In genomic region chr9:7762741-7763140, GRCm38 (mm10) we compare ENCODE assay signal across 17 mouse cellular contexts. TPM values are rescaled to one million over a fixed set of nuclear protein-coding genes. Genes with fewer than 3 reads are reported as not detected.
DNase-seq lines count a peak whose midpoint lies in the region; ATAC-seq and TF ChIP-seq lines count a peak whose summit lies in the region.
"Had no signal": no experiment of that assay in that cellular context is flagged by ENCODE, and none has a peak within 500 bp of the region (broad histone marks: within the 10 kb centered on the region; RNA-seq: fewer than 3 reads in every experiment).

No protein-coding gene starts in this region.

- 68% methylated on average over 3 of the region's 3 CpGs for WGBS in embryonic facial prominence, embryonic 15.5 days
- 74% methylated on average over 3 of the region's 3 CpGs for WGBS in embryonic facial prominence, embryonic 10.5 days
- 86% methylated on average over 3 of the region's 3 CpGs for WGBS in heart, postnatal 0 days
- 78% methylated on average over 3 of the region's 3 CpGs for WGBS in midbrain, embryonic 11.5 days

- no peaks in the 10 kb centered on the region for H3K9me3 ChIP-seq in embryonic facial prominence, embryonic 15.5 days (replicated peaks)
- peaks cover 5% of the 10 kb centered on the region for H3K9me3 ChIP-seq in embryonic facial prominence, embryonic 10.5 days
- no peaks in the 10 kb centered on the region for H3K9me3 ChIP-seq in heart, postnatal 0 days (replicated peaks; ENCODE audit: control insufficient read depth, low read length)
- peaks cover 2% of the 10 kb centered on the region; the same call in 1 of the 2 replicates for H3K9me3 ChIP-seq in midbrain, embryonic 11.5 days (ENCODE audit: control insufficient read depth, low read length)
- H3K9me3 ChIP-seq: forebrain, embryonic 12.5 days; liver, embryonic 13.5 days had no signal

- TF ChIP-seq EP300 in heart, postnatal 0 days (IDR thresholded peaks at IDR 0.05; ENCODE audit: low read depth): no peak

- peak overlapping the region; percentile 77; the same call in 1 of the 2 replicates for H3K4me2 ChIP-seq in embryonic facial prominence, embryonic 15.5 days (replicated peaks)
- H3K4me2 ChIP-seq in heart, postnatal 0 days (ENCODE audit: low read depth, low read length): no peak overlapping the region
- H3K4me2 ChIP-seq in midbrain, embryonic 11.5 days: no peak overlapping the region

- TF ChIP-seq CTCF in heart, postnatal 0 days (IDR thresholded peaks at IDR 0.05; ENCODE audit: low read depth): no peak
- no peak for TF ChIP-seq CTCF in testis, adult 2 months (IDR thresholded peaks at IDR 0.05; ENCODE audit: control insufficient read depth, insufficient read depth, insufficient replicate concordance, low read depth, low read length)

- 0 out of 2 replicates have a peak overlapping the region, but pooled peaks have one; percentile 4 for H3K27ac ChIP-seq in embryonic facial prominence, embryonic 15.5 days (replicated peaks)
- H3K27ac ChIP-seq in embryonic facial prominence, embryonic 10.5 days (replicated peaks): no peak overlapping the region
- peak overlapping the region; percentile 79 for H3K27ac ChIP-seq in heart, postnatal 0 days (ENCODE audit: low read depth)
- H3K27ac ChIP-seq in testis, adult 2 months (ENCODE audit: control insufficient read depth, insufficient read depth, low read depth, low read length): no peak overlapping the region
- no peak overlapping the region for H3K27ac ChIP-seq in midbrain, embryonic 11.5 days (ENCODE audit: low read depth, low read length)
- H3K27ac ChIP-seq: forebrain, embryonic 12.5 days; hindbrain, embryonic 12.5 days had no signal

- 0 out of 2 replicates have a peak, but pooled peaks cover 2% of the 10 kb centered on the region for H3K27me3 ChIP-seq in embryonic facial prominence, embryonic 15.5 days
- H3K27me3 ChIP-seq in embryonic facial prominence, embryonic 10.5 days (replicated peaks; ENCODE audit: low read depth, poor library complexity, severe bottlenecking): peaks cover 27% of the 10 kb centered on the region
- no peaks in the 10 kb centered on the region for H3K27me3 ChIP-seq in heart, postnatal 0 days (ENCODE audit: control insufficient read depth, insufficient read depth, low read length)
- no peaks in the 10 kb centered on the region for H3K27me3 ChIP-seq in testis, adult 2 months (ENCODE audit: control insufficient read depth, insufficient read depth, low read length)
- peaks cover 9% of the 10 kb centered on the region for H3K27me3 ChIP-seq in midbrain, embryonic 11.5 days (ENCODE audit: control insufficient read depth, insufficient read depth, low read length)
- H3K27me3 ChIP-seq: liver, embryonic 13.5 days had no signal

- DNase-seq in embryonic facial prominence, embryonic 10.5 days (ENCODE audit: low spot score): no peak
- DNase-seq in heart, postnatal 0 days (ENCODE audit: low spot score): no peak
- DNase-seq in heart, postnatal 36 days: no peak
- DNase-seq in testis, postnatal 14 days (ENCODE audit: low spot score): no peak
- no peak for DNase-seq in midbrain, embryonic 11.5 days (ENCODE audit: low spot score, missing footprints)
- DNase-seq: adrenal gland, postnatal 14 days; gastrocnemius, postnatal 10 days; kidney, adult 2 months; kidney, postnatal 10 days; liver, embryonic 13.5 days; retina, postnatal 1 day; right cerebral cortex, postnatal 4 days; thymus, postnatal 25 days had no signal

- intact Hi-C loops in heart, postnatal 36 days (cut with DNase I): loop anchor here (5.0 kb wide), 2 partner anchors 45 to 240 kb away; partner anchors contain the start of gene Yap1

- no peak for TF ChIP-seq POLR2A in testis, adult 2 months (IDR thresholded peaks at IDR 0.05; ENCODE audit: control insufficient read depth, low read depth, low read length)

- no peak overlapping the region for H3K4me3 ChIP-seq in embryonic facial prominence, embryonic 15.5 days (replicated peaks)
- no peak overlapping the region for H3K4me3 ChIP-seq in embryonic facial prominence, embryonic 10.5 days
- no peak overlapping the region for H3K4me3 ChIP-seq in heart, postnatal 0 days (ENCODE audit: low read depth, low read length)
- peak overlapping the region; percentile 70 for H3K4me3 ChIP-seq in testis, adult 2 months (ENCODE audit: control insufficient read depth, low read depth, low read length)
- no peak overlapping the region for H3K4me3 ChIP-seq in midbrain, embryonic 11.5 days (ENCODE audit: low read depth, low read length)

- no peak for ATAC-seq in embryonic facial prominence, embryonic 15.5 days (ENCODE audit: insufficient number of reproducible peaks, low FRiP score, low TSS enrichment, low read depth)
- ATAC-seq in heart, postnatal 0 days (ENCODE audit: insufficient read depth, low read depth): no peak
- ATAC-seq in midbrain, embryonic 11.5 days (ENCODE audit: low FRiP score): no peak

- H3K9ac ChIP-seq in embryonic facial prominence, embryonic 15.5 days: no peak overlapping the region
- H3K9ac ChIP-seq in heart, postnatal 0 days (replicated peaks; ENCODE audit: low read depth, low read length): no peak overlapping the region
- no peak overlapping the region for H3K9ac ChIP-seq in midbrain, embryonic 11.5 days (ENCODE audit: low read length)
- H3K9ac ChIP-seq: forebrain, embryonic 12.5 days; hindbrain, embryonic 12.5 days had no signal

- peaks cover 5% of the 10 kb centered on the region; the same call in 1 of the 2 replicates for H3K4me1 ChIP-seq in embryonic facial prominence, embryonic 15.5 days
- peaks cover 30% of the 10 kb centered on the region for H3K4me1 ChIP-seq in embryonic facial prominence, embryonic 10.5 days
- peaks cover 26% of the 10 kb centered on the region for H3K4me1 ChIP-seq in heart, postnatal 0 days (ENCODE audit: control insufficient read depth, insufficient read depth)
- H3K4me1 ChIP-seq in testis, adult 2 months (ENCODE audit: control insufficient read depth, insufficient read depth, low read length): peaks cover 7% of the 10 kb centered on the region
- H3K4me1 ChIP-seq in midbrain, embryonic 11.5 days (ENCODE audit: control insufficient read depth, insufficient read depth, low read length): peaks cover 27% of the 10 kb centered on the region

- H3K36me3 ChIP-seq in embryonic facial prominence, embryonic 15.5 days: no peaks in the 10 kb centered on the region
- no peaks in the 10 kb centered on the region for H3K36me3 ChIP-seq in embryonic facial prominence, embryonic 10.5 days (replicated peaks)
- H3K36me3 ChIP-seq in heart, postnatal 0 days (replicated peaks; ENCODE audit: control insufficient read depth, insufficient read depth, low read length): no peaks in the 10 kb centered on the region
- H3K36me3 ChIP-seq in testis, adult 2 months (ENCODE audit: control insufficient read depth, insufficient read depth, low read length): no peaks in the 10 kb centered on the region
- no peaks in the 10 kb centered on the region for H3K36me3 ChIP-seq in midbrain, embryonic 11.5 days (ENCODE audit: control insufficient read depth, insufficient read depth, low read length)
- H3K36me3 ChIP-seq: forebrain, embryonic 12.5 days; hindbrain, embryonic 12.5 days had no signal

RNA-seq across cellular contexts. Expression of gene Tmem123, which starts 1.1 kb away (rescaled TPM):
- 115 and 125 TPM in 2 replicates for polyA plus RNA-seq in embryonic facial prominence, embryonic 15.5 days (2015; fragmentation: Nextera tagmentation; extraction: Ambion mirVana)
- 100 and 110 TPM in 2 replicates for polyA plus RNA-seq in embryonic facial prominence, embryonic 10.5 days (2016; fragmentation: Nextera tagmentation; extraction: Ambion mirVana)
- 81.0 and 81.9 TPM in 2 replicates for total RNA-seq in heart, postnatal 0 days (2014; rRNA removed; ENCODE audit: low replicate concordance)
- polyA plus RNA-seq in heart, postnatal 0 days (2015; fragmentation: Nextera tagmentation; extraction: Ambion mirVana): 60.2 and 62.4 TPM in 2 replicates
- 10 to 100 TPM; 37.2 to 40.4 TPM for total RNA-seq in heart, postnatal 36 days (2021)
- 31.8 and 32.8 TPM in 2 replicates for polyA plus RNA-seq in testis, adult 2 months (2012; rRNA removed)
- polyA plus RNA-seq in midbrain, embryonic 11.5 days (2014; fragmentation: Nextera tagmentation; extraction: Ambion mirVana): 140 and 153 TPM in 2 replicates

Comparison
In these comparisons a context has a peak if more than half of its experiments do, and no peak if none do; other contexts are left out.
1. H3K27ac ChIP-seq: peak in embryonic facial prominence, embryonic 15.5 days (single experiment) and heart, postnatal 0 days (single experiment); none in embryonic facial prominence, embryonic 10.5 days (single experiment), testis, adult 2 months (single experiment) and midbrain, embryonic 11.5 days (single experiment).